ENCODE assay signal across 28 mouse cellular contexts in the genomic region with DNA sequence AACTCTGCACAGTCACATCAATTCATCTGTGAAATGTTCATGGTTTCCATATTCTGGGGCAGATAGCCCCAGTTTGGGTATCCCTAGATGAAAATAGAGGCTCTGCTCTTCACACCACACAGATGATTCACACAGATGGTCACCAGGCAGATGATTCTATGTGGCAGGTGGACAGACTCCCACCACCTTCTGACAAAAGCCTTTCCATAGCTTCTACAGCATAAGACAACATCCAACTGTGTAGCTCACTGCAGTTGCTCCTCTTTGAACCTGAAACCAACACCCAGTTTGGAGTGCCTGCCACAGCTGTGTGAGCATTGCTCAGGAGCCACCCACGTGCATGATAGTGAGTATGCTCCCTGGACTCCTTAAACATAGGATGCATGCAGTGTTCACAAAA. TPM values are rescaled to one million over a fixed set of nuclear protein-coding genes. Genes with fewer than 3 reads are reported as not detected.
A peak's percentile ranks its signal among the peaks of the same experiment; 100 is the strongest.
DNase-seq lines count a peak whose midpoint lies in the region; ATAC-seq and TF ChIP-seq lines count a peak whose summit lies in the region.
"Had no signal": no experiment of that assay in that cellular context is flagged by ENCODE, and none has a peak within 500 bp of the region (broad histone marks: within the 10 kb centered on the region; RNA-seq: fewer than 3 reads in every experiment).

No protein-coding gene starts in this region.

- no peak for TF ChIP-seq EP300 in liver, postnatal 0 days (IDR thresholded peaks at IDR 0.05; ENCODE audit: low read depth)

- H3K9ac ChIP-seq in liver, postnatal 0 days (replicated peaks): no peak overlapping the region
- H3K9ac ChIP-seq: embryonic facial prominence, embryonic 13.5 days; forebrain, embryonic 13.5 days; heart, embryonic 15.5 days; hindbrain, embryonic 15.5 days; limb, embryonic 12.5 days; neural tube, embryonic 15.5 days had no signal

- TF ChIP-seq CTCF in layer of hippocampus, adult 2 months (conservative IDR thresholded peaks at IDR 0.05): no peak
- no peak for TF ChIP-seq CTCF in liver, postnatal 0 days (IDR thresholded peaks at IDR 0.05; ENCODE audit: low read depth)

- H3K4me1 ChIP-seq in liver, postnatal 0 days (ENCODE audit: insufficient read depth): no peaks in the 10 kb centered on the region
- H3K4me1 ChIP-seq: embryonic facial prominence, embryonic 13.5 days; forebrain, embryonic 13.5 days; heart, embryonic 15.5 days; hindbrain, embryonic 15.5 days; midbrain, embryonic 10.5 days had no signal

- DNase-seq in frontal cortex, postnatal 14 days (ENCODE audit: low spot score in 2 of 2): no peak
- peak in 1 of 2 experiments; percentile 51 for DNase-seq in layer of hippocampus, adult 2 months (ENCODE audit: low spot score in 2 of 2)
- DNase-seq in layer of hippocampus, postnatal 10 days (ENCODE audit: low spot score in 2 of 2): no peak
- peak; percentile 81 for DNase-seq in brain, adult 2 months (ENCODE audit: low read depth, low spot score)
- DNase-seq in right cerebral cortex, postnatal 25 days: peak; percentile 62
- no peak for DNase-seq in liver, postnatal 0 days
- DNase-seq: adrenal gland, adult 8-10 months; cerebellum, adult 18-20 months; cerebellum, postnatal 25 days; gastrocnemius, postnatal 36 days; heart, postnatal 4 days; kidney, adult 2 months; lung, adult 18-20 months; lung, postnatal 10 days; thymus, adult 18-20 months; thymus, postnatal 36 days had no signal

- no peaks in the 10 kb centered on the region for H3K9me3 ChIP-seq in liver, postnatal 0 days (ENCODE audit: low read length)
- H3K9me3 ChIP-seq: forebrain, embryonic 13.5 days; heart, embryonic 15.5 days; hindbrain, embryonic 15.5 days; limb, embryonic 12.5 days; midbrain, embryonic 10.5 days; neural tube, embryonic 15.5 days had no signal

- peaks cover 11% of the 10 kb centered on the region; the same call in 1 of the 2 replicates for H3K27me3 ChIP-seq in liver, postnatal 0 days (ENCODE audit: insufficient read depth, low read length)
- H3K27me3 ChIP-seq: embryonic facial prominence, embryonic 13.5 days; forebrain, embryonic 13.5 days; heart, embryonic 15.5 days; hindbrain, embryonic 15.5 days; neural tube, embryonic 15.5 days had no signal

- ATAC-seq in frontal cortex, adult (ENCODE audit: low TSS enrichment): peak; percentile 55
- ATAC-seq in liver, postnatal 0 days: no peak
- ATAC-seq: activated CD4-positive, CD25-positive, alpha-beta regulatory T cell, adult 4 months; forebrain, embryonic 13.5 days had no signal

- peak overlapping the region; percentile 78; the same call in 1 of the 2 replicates for H3K27ac ChIP-seq in layer of hippocampus, adult 2 months
- H3K27ac ChIP-seq in liver, postnatal 0 days (ENCODE audit: low read depth): no peak overlapping the region
- H3K27ac ChIP-seq: embryonic facial prominence, embryonic 13.5 days; forebrain, embryonic 13.5 days; heart, embryonic 15.5 days; hindbrain, embryonic 15.5 days; kidney, postnatal 0 days; limb, embryonic 12.5 days; midbrain, embryonic 10.5 days; neural tube, embryonic 15.5 days had no signal

- 68% methylated on average over 1 of the region's 1 CpGs for WGBS in liver, postnatal 0 days (ENCODE audit: insufficient replicate concordance)

- no peak overlapping the region for H3K4me2 ChIP-seq in liver, postnatal 0 days (ENCODE audit: low read depth, low read length)
- H3K4me2 ChIP-seq: embryonic facial prominence, embryonic 13.5 days; forebrain, embryonic 13.5 days; heart, embryonic 15.5 days; hindbrain, embryonic 15.5 days; limb, embryonic 12.5 days; liver, embryonic 11.5 days; neural tube, embryonic 15.5 days had no signal

- no peaks in the 10 kb centered on the region for H3K36me3 ChIP-seq in liver, postnatal 0 days (replicated peaks; ENCODE audit: insufficient read depth, low read length)
- H3K36me3 ChIP-seq: embryonic facial prominence, embryonic 13.5 days; heart, embryonic 15.5 days; hindbrain, embryonic 15.5 days; limb, embryonic 12.5 days; midbrain, embryonic 10.5 days; neural tube, embryonic 15.5 days had no signal

- no peak overlapping the region for H3K4me3 ChIP-seq in layer of hippocampus, adult 2 months
- no peak overlapping the region for H3K4me3 ChIP-seq in liver, postnatal 0 days (ENCODE audit: low read depth, low read length)
- H3K4me3 ChIP-seq: embryonic facial prominence, embryonic 13.5 days; erythroblast, embryonic 14.5 days; forebrain, embryonic 13.5 days; heart, embryonic 15.5 days; hindbrain, embryonic 15.5 days; limb, embryonic 12.5 days; midbrain, embryonic 10.5 days; neural tube, embryonic 15.5 days had no signal

RNA-seq across cellular contexts. Expression of gene Slc1a2, which starts 46.3 kb away (rescaled TPM):
- total RNA-seq in layer of hippocampus, adult 2 months (2021): 1,000 to 10,000 TPM; 1,761 to 1,800 TPM
- total RNA-seq in layer of hippocampus, postnatal 10 days (2021): 1,000 to 10,000 TPM; 1,474 to 1,476 TPM
- 0.74 and 1.1 TPM in 2 replicates for polyA plus RNA-seq in liver, postnatal 0 days (2015; fragmentation: Nextera tagmentation; extraction: Ambion mirVana)
- polyA plus RNA-seq: activated CD4-positive, CD25-positive, alpha-beta regulatory T cell, adult 4 months; erythroblast, embryonic 14.5 days had no signal

Comparison
In these comparisons a context has a peak if more than half of its experiments do, and no peak if none do; other contexts are left out.
1. DNase-seq: peak in brain, adult 2 months (single experiment) and right cerebral cortex, postnatal 25 days (single experiment); none in frontal cortex, postnatal 14 days (0 of 2), layer of hippocampus, postnatal 10 days (0 of 2) and liver, postnatal 0 days (single experiment).